Mouse (Mus musculus) CH12.LX (cell line): ENCODE data around the gene Itgb3. TPM values are rescaled to one million over a fixed set of nuclear protein-coding genes. Genes with fewer than 3 reads are reported as not detected.

Source experiments
- DNase-seq: peaks from one replicate; pipeline ENCODE4 v3.0.0-alpha.2; 2013; ENCODE audit errors: extremely low read depth
- H3K27ac ChIP-seq: 2 replicates; pipeline ENCODE4 v1.5.1; 2012; ENCODE audit warnings: low read depth, mild to moderate bottlenecking, control low read depth, moderate library complexity; ENCODE audit not compliant: insufficient read depth
- H3K27me3 ChIP-seq: replicated peaks from 2 replicates; pipeline ENCODE3; 2012; ENCODE audit warnings: inconsistent platforms
- H3K36me3 ChIP-seq, 2 experiments: replicated peaks in 1 of 2; 2 replicates each; pipeline versions ENCODE3 to v1.6.1; 2012; ENCODE audit warnings: inconsistent platforms in 1 of 2, low read length in 1 of 2, mild to moderate bottlenecking in 1 of 2, mixed read lengths in 1 of 2, moderate library complexity in 1 of 2; ENCODE audit not compliant: control insufficient read depth in 1 of 2, insufficient read depth in 1 of 2
- H3K4me1 ChIP-seq, 2 experiments: 2 replicates each; pipeline ENCODE4 v1.6.1; 2012; ENCODE audit warnings: inconsistent platforms in 1 of 2, moderate library complexity in 1 of 2; ENCODE audit not compliant: insufficient read depth in 2 of 2, control insufficient read depth in 1 of 2
- H3K4me2 ChIP-seq: 2 replicates; pipeline ENCODE4 v1.6.1; 2012; ENCODE audit warnings: low read depth, mild to moderate bottlenecking, control low read depth; ENCODE audit not compliant: poor library complexity, insufficient read depth, severe bottlenecking
- H3K4me3 ChIP-seq, 3 experiments: fragments of 150-350 bp in 1 of 3; sonication (generic) in 1 of 3; replicated peaks in 1 of 3; 2 replicates each; pipeline versions ENCODE3 to v1.5.1; 2011 to 2012; ENCODE audit warnings: low read depth in 2 of 3, low read length in 2 of 3, mild to moderate bottlenecking in 2 of 3, moderate library complexity in 2 of 3, control low read depth in 1 of 3, improper control_type of control experiment in 1 of 3, inconsistent platforms in 1 of 3, mixed read lengths in 1 of 3; ENCODE audit not compliant: poor library complexity in 1 of 3
- H3K79me2 ChIP-seq: replicated peaks from 2 replicates; pipeline ENCODE4 v1.6.1; 2012; ENCODE audit warnings: mild to moderate bottlenecking, moderate library complexity; ENCODE audit not compliant: control insufficient read depth, poor library complexity, insufficient read depth, severe bottlenecking; ENCODE audit errors: extremely low read depth
- H3K9ac ChIP-seq: 2 replicates; pipeline ENCODE4 v1.6.1; 2012; ENCODE audit warnings: low read depth, mild to moderate bottlenecking, control low read depth, moderate library complexity; ENCODE audit not compliant: insufficient read depth
- H3K9me3 ChIP-seq: replicated peaks from 2 replicates; pipeline ENCODE3; 2012; ENCODE audit warnings: low read length, inconsistent platforms, mixed read lengths
- BHLHE40 ChIP-seq: IDR thresholded peaks from 2 replicates; pipeline ENCODE4 v1.6.1; 2011; ENCODE audit warnings: mild to moderate bottlenecking, low read depth, low read length, improper control_type of control experiment
- CHD1 ChIP-seq: IDR thresholded peaks from 2 replicates; pipeline ENCODE4 v1.6.1; 2012; ENCODE audit warnings: low read depth, low read length, improper control_type of control experiment, inconsistent platforms
- CHD2 ChIP-seq: IDR thresholded peaks from 2 replicates; pipeline ENCODE4 v1.6.1; 2011; ENCODE audit warnings: low read length, improper control_type of control experiment
- CTCF ChIP-seq, 2 experiments: IDR thresholded peaks in 1 of 2; conservative IDR thresholded peaks in 1 of 2; 2 replicates each; pipeline ENCODE4 v1.5.1; 2011 to 2012; ENCODE audit warnings: low read depth in 2 of 2, low read length in 2 of 2, improper control_type of control experiment in 1 of 2, inconsistent platforms in 1 of 2, mild to moderate bottlenecking in 1 of 2, moderate library complexity in 1 of 2
- E2F4 ChIP-seq: IDR thresholded peaks from 2 replicates; pipeline ENCODE4 v1.6.1; 2011; ENCODE audit warnings: low read depth, low read length, improper control_type of control experiment; ENCODE audit not compliant: insufficient replicate concordance
- ELF1 ChIP-seq: IDR thresholded peaks from 2 replicates; pipeline ENCODE4 v1.6.1; 2014; ENCODE audit warnings: low read depth, mild to moderate bottlenecking, inconsistent platforms, low read length, improper control_type of control experiment
- EP300 ChIP-seq: IDR thresholded peaks from 2 replicates; pipeline ENCODE4 v1.6.1; 2011; ENCODE audit warnings: low read length, improper control_type of control experiment
- ETS1 ChIP-seq: conservative IDR thresholded peaks from 2 replicates; pipeline ENCODE4 v1.6.1; 2012; ENCODE audit warnings: low read depth, mild to moderate bottlenecking, inconsistent platforms, low read length, improper control_type of control experiment, moderate library complexity
- IRF4 ChIP-seq: IDR thresholded peaks from 2 replicates; pipeline ENCODE4 v1.6.1; 2014; ENCODE audit warnings: low read depth, mild to moderate bottlenecking, inconsistent platforms, low read length, improper control_type of control experiment
- JUN ChIP-seq: IDR thresholded peaks from 2 replicates; pipeline ENCODE4 v1.6.1; 2011; ENCODE audit warnings: low read depth, mild to moderate bottlenecking, low read length, improper control_type of control experiment, moderate library complexity; ENCODE audit not compliant: insufficient read depth
- JUND ChIP-seq: conservative IDR thresholded peaks from 2 replicates; pipeline ENCODE4 v1.6.1; 2011; ENCODE audit warnings: low read depth, low read length, improper control_type of control experiment
- KAT2A ChIP-seq: IDR thresholded peaks from 2 replicates; pipeline ENCODE4 v1.6.1; 2012; ENCODE audit warnings: low read length, improper control_type of control experiment, inconsistent platforms; ENCODE audit not compliant: insufficient replicate concordance
- MAX ChIP-seq: IDR thresholded peaks from 2 replicates; pipeline ENCODE4 v1.6.1; 2011; ENCODE audit warnings: low read length, improper control_type of control experiment
- MAZ ChIP-seq: IDR thresholded peaks from 2 replicates; pipeline ENCODE4 v1.6.1; 2012; ENCODE audit warnings: low read depth, mild to moderate bottlenecking, inconsistent platforms, low read length, improper control_type of control experiment, moderate library complexity
- MEF2A ChIP-seq: IDR thresholded peaks from 2 replicates; pipeline ENCODE4 v1.6.1; 2014; ENCODE audit warnings: low read depth, mild to moderate bottlenecking, inconsistent platforms, low read length, improper control_type of control experiment, borderline replicate concordance
- MXI1 ChIP-seq: IDR thresholded peaks from 2 replicates; pipeline ENCODE4 v1.6.1; 2011; ENCODE audit warnings: mild to moderate bottlenecking, low read depth, low read length, improper control_type of control experiment
- MYC ChIP-seq: IDR thresholded peaks from 2 replicates; pipeline ENCODE4 v1.6.1; 2011; ENCODE audit warnings: low read depth, mild to moderate bottlenecking, improper control_type of control experiment, low read length
- NELFE ChIP-seq: IDR thresholded peaks from 2 replicates; pipeline ENCODE4 v1.6.1; 2011; ENCODE audit warnings: low read depth, low read length, improper control_type of control experiment
- NRF1 ChIP-seq: IDR thresholded peaks from 2 replicates; pipeline ENCODE4 v1.6.1; 2014; ENCODE audit warnings: low read depth, mild to moderate bottlenecking, inconsistent platforms, low read length, improper control_type of control experiment, moderate library complexity
- POLR2A ChIP-seq: IDR thresholded peaks from 2 replicates; pipeline ENCODE4 v1.6.1; 2011; ENCODE audit warnings: low read depth, mild to moderate bottlenecking, improper control_type of control experiment, low read length
- POLR2AphosphoS2 ChIP-seq: IDR thresholded peaks from 2 replicates; pipeline ENCODE4 v1.6.1; 2011; ENCODE audit warnings: low read depth, low read length, improper control_type of control experiment
- RAD21 ChIP-seq: IDR thresholded peaks from 2 replicates; pipeline ENCODE4 v1.6.1; 2011; ENCODE audit warnings: low read depth, mild to moderate bottlenecking, low read length, improper control_type of control experiment, moderate library complexity
- SIN3A ChIP-seq: IDR thresholded peaks from 2 replicates; pipeline ENCODE4 v1.6.1; 2012; ENCODE audit warnings: low read length, improper control_type of control experiment, inconsistent platforms
- TCF12 ChIP-seq: IDR thresholded peaks from 2 replicates; pipeline ENCODE4 v1.6.1; 2014; ENCODE audit warnings: low read depth, mild to moderate bottlenecking, inconsistent platforms, low read length, improper control_type of control experiment
- UBTF ChIP-seq: IDR thresholded peaks from 2 replicates; pipeline ENCODE4 v1.6.1; 2012; ENCODE audit warnings: low read depth, mild to moderate bottlenecking, inconsistent platforms, low read length, improper control_type of control experiment, moderate library complexity
- USF1 ChIP-seq: IDR thresholded peaks from 2 replicates; pipeline ENCODE4 v1.6.1; 2014; ENCODE audit warnings: low read depth, mild to moderate bottlenecking, inconsistent platforms, low read length, improper control_type of control experiment
- ZNF384 ChIP-seq: IDR thresholded peaks from 2 replicates; pipeline ENCODE4 v1.6.1; 2012; ENCODE audit warnings: low read depth, low read length, improper control_type of control experiment, inconsistent platforms
- dilution Hi-C: fragments of 300-500 bp; cut with MboI; formaldehyde crosslinking; loops from 2 replicates; pipeline ENCODE4 v1.14.3; 2020; ENCODE audit warnings: low sequenced_read_pairs; ENCODE audit not compliant: extremely low pct_unique_long_range_greater_than_20kb, extremely low pct_ligation_motif_present
- in situ Hi-C: fragments of 300-500 bp; cut with MboI; formaldehyde crosslinking; loops from 3 replicates; pipeline ENCODE4 v1.14.3; 2019; ENCODE audit warnings: low sequenced_read_pairs, low pct_ligation_motif_present, low pct_unique_long_range_greater_than_20kb, mixed read lengths
- polyA plus RNA-seq: library from polyadenylated mRNA; unstranded; fragments of >175 nt; gene quantifications from 2 replicates; pipeline ENCODE4 v1.2.1, GENCODE M21; 2012; ENCODE audit warnings: low read depth; ENCODE audit not compliant: insufficient read length
- total RNA-seq, 2 experiments: library from RNA; depleted of rRNA; stranded (reverse); fragments of 300-350 nt in 1 of 2; fragments of >200 nt in 1 of 2; gene quantifications; 2 replicates each; pipeline ENCODE4 v1.2.3; 2012 to 2014

Itgb3 gene
- total and polyA plus RNA-seq, 3 experiments, result 2.9 to 11.0 (median 3.0) TPM

DNA sequence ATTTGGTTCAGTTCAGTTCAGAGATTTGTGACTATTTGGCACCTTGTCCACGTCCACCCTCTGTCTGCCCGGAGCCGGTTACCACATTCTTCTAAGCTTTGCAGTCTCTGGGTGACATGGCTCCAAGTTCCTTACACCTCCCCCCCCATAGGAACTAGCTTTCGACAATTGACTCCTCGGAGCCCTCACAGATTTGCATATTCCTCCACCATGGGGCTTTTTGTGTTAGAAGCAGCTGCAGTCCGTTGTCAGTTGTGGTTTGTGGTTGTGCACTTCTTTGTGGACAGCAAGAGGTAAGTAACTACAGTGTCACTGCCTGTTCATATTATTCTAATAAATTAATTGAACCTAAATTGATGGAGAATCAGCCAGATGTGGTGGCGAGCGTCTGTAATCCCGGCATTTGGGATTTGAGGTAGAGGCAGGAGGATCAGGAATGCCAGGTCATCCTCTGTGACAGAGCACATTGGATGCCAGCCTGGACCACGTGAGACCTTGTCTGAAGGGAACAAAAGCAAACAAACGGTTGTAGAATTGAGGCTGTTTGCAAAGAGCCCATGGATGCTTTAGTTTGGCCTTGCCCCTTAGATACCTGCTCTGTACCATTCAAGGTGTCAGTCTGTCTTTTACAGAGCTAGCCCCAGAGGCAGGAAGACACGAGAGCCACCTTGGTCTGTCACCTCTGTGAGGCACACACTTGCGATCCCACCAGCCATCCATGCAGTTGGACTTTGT is 25.0 kb upstream of the Itgb3 start:
- Histone ChIP-seq H3K4me3 (peak overlapping the region; percentile 49 to 54 (median 50)), H3K4me1 (peaks cover 11 to 57% of the 10 kb centered on the region in 2 experiments), H3K36me3 (peaks cover 0 to 26% of the 10 kb centered on the region in 2 experiments), H3K27ac (peak overlapping the region; percentile 70), H3K9me3 (peaks cover 7% of the 10 kb centered on the region), H3K9ac (peak overlapping the region; percentile 87), H3K79me2 (no peaks in the 10 kb centered on the region), H3K27me3 (no peaks in the 10 kb centered on the region), H3K4me2 (peak overlapping the region; percentile 94)
- in situ Hi-C loops (loop anchor here (10.0 to 25.0 kb wide), 3 partner anchors 68 to 542 kb away; partner anchors contain the start of gene Mettl2), dilution Hi-C loops (no loop called here)
- DNase-seq, result peak; percentile 99
- TF ChIP-seq CTCF (conservative IDR thresholded peaks at IDR 0.05 in 1 of 2, IDR thresholded peaks at IDR 0.05 in 1 of 2; ENCODE audit: low read depth in 2 of 2, low read length in 2 of 2), result no peak
- no peak for TF ChIP-seq KAT2A
- TF ChIP-seq JUN, result no peak
- TF ChIP-seq IRF4, result peak; percentile 79; the same call in 1 of the 2 replicates
- peak; percentile 89 for TF ChIP-seq MEF2A
- 0 out of 2 replicates have a peak, but pooled peaks have one; percentile 9 for TF ChIP-seq ZNF384
- TF ChIP-seq MXI1, result peak; percentile 58
- TF ChIP-seq NRF1, result no peak
- TF ChIP-seq CHD2, result peak; percentile 85
- peak; percentile 15; the same call in 1 of the 2 replicates for TF ChIP-seq USF1
- TF ChIP-seq BHLHE40, result peak; percentile 82
- TF ChIP-seq RAD21, result no peak; the same call in 1 of the 2 replicates
- TF ChIP-seq TCF12, result peak; percentile 98
- TF ChIP-seq POLR2A, result peak; percentile 15
- TF ChIP-seq MAX, result peak; percentile 53
- TF ChIP-seq MYC, result peak; percentile 66; the same call in 1 of the 2 replicates
- TF ChIP-seq CHD1, result no peak
- TF ChIP-seq E2F4, result no peak
- TF ChIP-seq MAZ, result peak; percentile 75
- TF ChIP-seq JUND, result no peak; the same call in 1 of the 2 replicates
- peak; percentile 44; the same call in 1 of the 2 replicates for TF ChIP-seq ELF1
- peak; percentile 84 for TF ChIP-seq ETS1
- no peak for TF ChIP-seq UBTF
- TF ChIP-seq NELFE, result no peak; the same call in 1 of the 2 replicates
- TF ChIP-seq SIN3A, result peak; percentile 90; the same call in 1 of the 2 replicates
- TF ChIP-seq EP300, result peak; percentile 94
- TF ChIP-seq POLR2AphosphoS2, result no peak
